Mouse (Mus musculus) cerebellum, adult 11-12 months (tissue): ENCODE data around the gene Sephs2.
"Not testable (repeated sequence)": the region's sequence is repeated elsewhere in the genome, so short reads cannot be mapped to it uniquely, and the experiment has no call there.

Source experiments
- DNase-seq: peaks from one replicate; pipeline ENCODE4 v3.0.0; 2022

Sephs2 gene

GRCm38 (mm10) chr7:127270256-127270655, 3.6 kb downstream of the Sephs2 start:
- no peak for DNase-seq

- no peak for DNase-seq
These were observed 10.3 kb downstream of the Sephs2 start for GRCm38 (mm10) chr7:127263526-127263925.

GRCm38 (mm10) chr7:127262218-127262961, 11.5 kb downstream of the Sephs2 start:
- DNase-seq: no peak

GRCm38 (mm10) chr7:127260309-127261111, 13.3 kb downstream of the Sephs2 start, which contains the start of gene Dctpp1:
TSS of gene Dctpp1 (minus strand) at chr7:127260709.
- DNase-seq: peak; percentile 98

- DNase-seq: no peak
These were observed 14.5 kb downstream of the Sephs2 start for GRCm38 (mm10) chr7:127259186-127259905.

GRCm38 (mm10) chr7:127256518-127256917, 17.3 kb downstream of the Sephs2 start:
- DNase-seq: no peak

GRCm38 (mm10) chr7:127255965-127256364, 17.9 kb downstream of the Sephs2 start:
- no peak for DNase-seq

GRCm38 (mm10) chr7:127255008-127255407, 18.8 kb downstream of the Sephs2 start:
- DNase-seq: no peak

- DNase-seq: peak; percentile 98
These were observed 19.8 kb downstream of the Sephs2 start for GRCm38 (mm10) chr7:127253821-127254769.

GRCm38 (mm10) chr7:127253341-127253740, 20.5 kb downstream of the Sephs2 start:
- DNase-seq: peak; percentile 62

GRCm38 (mm10) chr7:127252414-127252813, 21.4 kb downstream of the Sephs2 start:
- DNase-seq: no peak

GRCm38 (mm10) chr7:127250511-127250910, 23.3 kb downstream of the Sephs2 start:
- DNase-seq: not testable (repeated sequence)

GRCm38 (mm10) chr7:127244658-127245510, 29.0 kb downstream of the Sephs2 start:
- DNase-seq: no peak

GRCm38 (mm10) chr7:127243870-127244657, 29.8 kb downstream of the Sephs2 start, which contains the start of gene Zfp771:
TSS of gene Zfp771 (plus strand) at chr7:127244274.
- peak; percentile 95 for DNase-seq

GRCm38 (mm10) chr7:127243361-127243867, 30.4 kb downstream of the Sephs2 start:
- no peak for DNase-seq

- peak; percentile 18 for DNase-seq
These were observed 39.1 kb downstream of the Sephs2 start for GRCm38 (mm10) chr7:127234777-127235176.

- no peak for DNase-seq
These were observed 40.1 kb downstream of the Sephs2 start for GRCm38 (mm10) chr7:127233765-127234164.

GRCm38 (mm10) chr7:127233368-127233749, 40.5 kb downstream of the Sephs2 start:
- no peak for DNase-seq

GRCm38 (mm10) chr7:127232622-127233367, 41.1 kb downstream of the Sephs2 start, which contains the start of the genes Zfp553 and Sept1:
TSS of gene Zfp553 (plus strand) at chr7:127233061.
TSS of gene Sept1 (minus strand) at chr7:127233130.
- peak; percentile 90 for DNase-seq
